Mouse (Mus musculus): ENCODE measurements around the gene Sbf2.

Gene Sbf2

GRCm38 (mm10) chr7:110313392-110314055 lies 301.2 kb downstream of the Sbf2 start:
- DNase-seq (ENCODE audit: low spot score in 2 of 2): no peak

DNA sequence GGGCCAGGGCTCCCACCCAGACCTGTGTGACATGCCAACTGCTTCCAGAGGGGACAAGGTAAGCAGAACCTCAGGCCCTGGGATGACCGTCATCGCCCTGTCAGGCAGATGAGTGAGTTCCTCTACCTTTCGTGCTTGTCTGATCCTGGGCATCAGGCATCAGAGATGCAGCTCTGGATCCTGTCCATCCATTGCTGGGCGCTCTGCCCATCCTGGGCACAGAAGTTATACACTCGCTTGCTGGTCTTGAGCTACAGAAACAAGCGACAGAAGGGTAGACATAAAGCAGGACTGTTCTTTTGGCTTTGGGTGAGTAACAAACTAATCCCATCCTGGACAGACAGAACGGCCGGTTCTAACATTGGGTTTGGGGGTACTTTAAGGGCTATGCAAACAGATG lies 305.5 kb downstream of the Sbf2 start:
- no peak for DNase-seq (ENCODE audit: low spot score in 2 of 2)

- no peak for DNase-seq (ENCODE audit: low spot score in 2 of 2)
These were observed 307.0 kb downstream of the Sbf2 start for GRCm38 (mm10) chr7:110307741-110308140.

DNA sequence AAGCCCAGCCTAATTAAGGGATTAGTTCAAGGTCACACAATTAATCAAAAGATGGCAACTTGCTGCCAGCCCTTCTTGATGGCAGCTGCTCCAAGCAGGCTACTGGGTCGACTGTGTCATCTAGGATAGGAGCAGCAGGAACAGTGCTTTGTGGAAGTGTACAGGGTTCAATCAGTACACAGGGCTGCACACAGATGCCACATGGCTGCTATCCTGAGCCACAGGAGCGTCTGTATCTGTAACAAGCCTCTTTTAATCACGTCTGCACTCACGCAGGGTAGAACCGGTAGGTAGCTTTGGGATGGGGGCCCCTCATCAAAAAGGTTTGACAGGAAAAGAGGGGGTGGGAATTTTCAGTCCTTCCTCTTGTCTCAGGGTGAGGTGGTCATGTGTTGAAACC lies 308.4 kb downstream of the Sbf2 start:
- DNase-seq (ENCODE audit: low spot score in 2 of 2): no peak

DNA sequence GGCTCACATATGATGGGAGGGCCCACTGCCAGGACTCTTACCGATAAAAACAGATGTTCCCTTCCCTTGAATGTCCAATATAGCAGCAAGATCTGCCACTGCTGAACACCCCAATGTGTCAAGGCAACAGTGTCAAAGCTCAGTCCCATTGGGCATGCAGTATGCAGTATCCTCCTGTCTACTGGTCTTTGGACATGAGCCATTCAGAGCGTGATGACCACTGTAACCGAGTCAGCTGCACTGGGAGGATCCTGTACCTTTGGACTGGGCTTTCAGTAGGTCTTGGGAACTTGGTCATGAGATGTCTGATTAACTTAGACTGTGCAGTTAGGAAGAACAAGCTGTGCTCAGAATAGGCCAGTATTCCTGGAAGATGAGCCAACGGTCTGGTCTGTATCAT lies 309.2 kb downstream of the Sbf2 start:
- no peak for DNase-seq (ENCODE audit: low spot score in 2 of 2)

DNA sequence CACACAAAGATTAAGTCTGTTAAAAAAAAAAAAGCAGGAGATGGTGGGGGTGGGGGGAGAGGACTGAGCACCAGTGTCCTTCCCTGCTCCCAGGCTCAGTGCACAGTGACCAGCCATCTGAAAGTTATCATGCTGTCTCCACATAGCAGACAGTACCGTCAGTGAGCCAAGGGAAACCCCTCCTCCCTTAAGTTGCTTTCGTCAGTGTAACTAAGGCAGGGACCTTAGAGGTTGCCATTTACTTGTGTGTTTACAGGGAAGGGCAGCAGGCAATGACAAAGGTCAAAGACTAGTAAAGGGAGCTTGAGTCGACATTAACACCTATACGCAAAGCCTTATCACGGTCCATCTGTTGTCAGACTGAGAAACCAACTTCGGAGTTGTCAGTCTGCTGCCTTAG lies 311.8 kb downstream of the Sbf2 start:
- DNase-seq (ENCODE audit: low spot score in 2 of 2): no peak

DNA sequence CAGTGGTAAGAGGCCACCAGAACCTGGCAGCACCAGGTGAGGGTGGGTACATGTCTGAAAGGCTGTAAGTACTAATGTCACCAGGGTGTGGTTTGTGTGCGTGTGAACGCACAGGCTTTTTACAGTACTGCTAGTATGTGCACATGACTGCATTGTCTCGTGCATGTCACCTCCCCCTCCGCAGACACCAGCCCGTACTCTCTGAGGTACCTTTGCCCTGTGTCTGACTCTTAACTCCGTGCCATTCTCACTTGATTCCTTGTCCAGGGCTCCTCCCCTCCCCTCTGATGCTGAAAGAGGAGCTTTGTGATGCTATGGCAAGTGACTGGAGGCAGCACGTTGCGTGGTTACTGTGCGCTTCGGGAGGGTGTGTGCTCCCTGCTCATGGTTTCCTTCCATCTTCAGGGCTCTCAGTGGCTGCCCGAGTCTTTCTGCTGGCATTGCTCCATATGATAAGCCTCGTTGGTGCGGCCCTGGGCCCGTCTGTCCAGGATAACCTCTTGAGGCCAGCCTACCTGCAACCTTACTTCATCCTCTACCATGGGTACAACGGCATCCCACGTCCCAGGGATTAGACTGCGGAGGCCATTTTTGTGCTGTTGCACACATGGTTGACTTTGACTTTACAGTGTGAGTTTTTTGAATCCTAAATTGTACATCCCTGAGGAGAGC lies 315.8 kb downstream of the Sbf2 start:
- no peak for DNase-seq (ENCODE audit: low spot score in 2 of 2)

- DNase-seq (ENCODE audit: low spot score in 2 of 2): no peak
These were observed 316.6 kb downstream of the Sbf2 start for GRCm38 (mm10) chr7:110298090-110298489.

GRCm38 (mm10) chr7:110297611-110298010 lies 317.1 kb downstream of the Sbf2 start:
- DNase-seq (ENCODE audit: low spot score in 2 of 2): no peak

- DNase-seq (ENCODE audit: low spot score in 2 of 2): peak; percentile 80 to 87
These were observed 317.7 kb downstream of the Sbf2 start for GRCm38 (mm10) chr7:110296889-110297603.

GRCm38 (mm10) chr7:110289647-110290046 lies 325.1 kb downstream of the Sbf2 start:
- DNase-seq (ENCODE audit: low spot score in 2 of 2): no peak

- peak; percentile 86 to 90 for DNase-seq (ENCODE audit: low spot score in 2 of 2)
These were observed 326.0 kb downstream of the Sbf2 start for GRCm38 (mm10) chr7:110288731-110289191.

GRCm38 (mm10) chr7:110288191-110288604 lies 326.5 kb downstream of the Sbf2 start:
- peak in 1 of 2 experiments; percentile 52 for DNase-seq (ENCODE audit: low spot score in 2 of 2)

- DNase-seq (ENCODE audit: low spot score in 2 of 2): peak in 1 of 2 experiments; percentile 36
These were observed 327.1 kb downstream of the Sbf2 start for GRCm38 (mm10) chr7:110287476-110288071.

GRCm38 (mm10) chr7:110286838-110287475 lies 327.8 kb downstream of the Sbf2 start:
- DNase-seq (ENCODE audit: low spot score in 2 of 2): peak; percentile 74 to 83

DNA sequence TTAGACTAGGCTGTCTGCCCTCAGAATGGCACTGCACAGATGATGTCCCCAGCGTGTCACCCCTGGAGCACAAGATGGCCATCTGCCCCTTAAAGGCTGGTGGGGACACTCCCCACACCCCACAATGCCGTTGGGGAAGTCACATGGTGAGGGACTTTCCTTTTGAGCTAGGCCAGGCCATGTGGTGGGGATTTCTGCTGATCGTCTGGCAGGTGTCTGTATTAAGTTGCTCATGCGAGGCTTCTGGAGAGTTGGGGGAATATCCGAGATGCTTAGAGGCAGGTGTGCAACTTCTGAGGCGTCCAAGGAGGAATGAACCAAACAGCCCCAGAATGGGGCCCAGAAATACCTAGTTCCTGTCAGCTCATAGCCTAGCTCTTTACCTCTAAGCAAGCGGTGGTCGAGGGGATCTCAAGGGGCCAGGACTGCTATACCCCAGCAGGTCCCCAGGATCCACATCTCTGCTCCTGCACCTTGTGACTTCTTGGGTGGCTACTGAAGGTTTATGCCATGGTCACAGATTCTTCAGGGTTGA lies 328.5 kb downstream of the Sbf2 start:
- no peak for DNase-seq (ENCODE audit: low spot score in 2 of 2)

DNA sequence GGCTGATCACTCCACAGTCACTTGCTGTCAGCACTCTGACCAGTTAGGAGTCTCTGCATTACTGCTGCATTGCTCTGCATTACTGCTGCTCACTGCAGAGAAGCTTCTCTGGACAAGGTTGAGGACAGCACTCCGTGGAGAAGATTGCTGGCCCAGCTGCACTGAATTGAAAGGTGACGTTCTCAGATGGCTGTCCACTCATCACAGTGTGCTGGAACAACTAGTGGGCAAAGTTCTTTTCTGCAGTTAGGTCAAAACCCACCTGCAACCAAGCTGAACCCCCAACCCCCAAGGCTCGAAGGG lies 328.9 kb downstream of the Sbf2 start:
- DNase-seq (ENCODE audit: low spot score in 2 of 2): no peak

- DNase-seq (ENCODE audit: low spot score in 2 of 2): no peak
These were observed 329.5 kb downstream of the Sbf2 start for GRCm38 (mm10) chr7:110285076-110285848.

DNA sequence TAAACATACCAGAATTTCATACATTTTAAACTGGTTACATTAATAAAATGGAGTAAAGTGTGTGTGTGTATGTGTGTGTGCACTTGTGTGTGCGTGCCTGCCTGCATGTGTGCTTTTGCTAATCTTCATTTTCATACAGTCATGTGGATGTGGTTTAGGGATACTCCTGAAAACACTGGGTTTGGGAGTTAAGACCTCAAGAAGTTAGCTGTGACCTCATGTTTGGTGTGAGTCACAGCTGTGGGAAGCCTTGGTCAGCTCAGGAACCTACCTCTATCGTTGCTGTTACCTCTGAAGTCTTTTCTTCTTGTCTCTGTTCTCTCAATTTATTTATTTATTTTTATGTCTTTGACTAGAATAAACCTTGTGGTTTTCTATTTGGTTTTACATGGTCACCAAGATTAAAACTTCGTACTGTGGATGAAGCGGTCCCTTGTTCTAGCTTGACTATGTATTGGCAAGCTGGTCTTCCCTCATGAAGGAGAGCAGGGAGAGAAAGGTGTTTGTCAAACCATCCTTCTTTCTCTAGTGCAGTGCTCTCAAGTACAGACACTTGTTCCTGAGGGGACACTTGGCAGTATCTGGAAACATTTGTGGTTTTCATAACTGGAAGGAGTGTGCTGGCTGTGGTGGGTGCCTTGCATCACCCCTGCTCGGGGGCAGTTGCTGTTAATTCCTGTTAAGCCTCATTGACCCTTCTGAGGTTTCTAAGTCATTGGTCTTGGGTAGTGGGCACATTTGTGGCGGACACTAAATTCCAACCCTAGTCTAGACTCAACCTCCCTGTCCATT lies 331.0 kb downstream of the Sbf2 start:
- DNase-seq (ENCODE audit: low spot score in 2 of 2): no peak

GRCm38 (mm10) chr7:110282797-110283196 lies 331.9 kb downstream of the Sbf2 start:
- no peak for DNase-seq (ENCODE audit: low spot score in 2 of 2)

All from urinary bladder, postnatal 4 days (tissue).